Mouse (Mus musculus) olfactory bulb, adult 2 months (tissue): ENCODE measurements around the gene Cacng8.

Experiments used
- CTCF ChIP-seq: fragments of 200-500 bp; IDR thresholded peaks from 2 replicates; pipeline ENCODE4 v1.5.1; 2012; ENCODE audit warnings: low read depth, mild to moderate bottlenecking, low read length, moderate library complexity; ENCODE audit not compliant: insufficient read depth
- POLR2A ChIP-seq: fragments of 200-500 bp; IDR thresholded peaks from 2 replicates; pipeline ENCODE4 v1.6.1; 2012; ENCODE audit warnings: mild to moderate bottlenecking, low read depth, low read length, moderate library complexity; ENCODE audit not compliant: insufficient read depth

DNA sequence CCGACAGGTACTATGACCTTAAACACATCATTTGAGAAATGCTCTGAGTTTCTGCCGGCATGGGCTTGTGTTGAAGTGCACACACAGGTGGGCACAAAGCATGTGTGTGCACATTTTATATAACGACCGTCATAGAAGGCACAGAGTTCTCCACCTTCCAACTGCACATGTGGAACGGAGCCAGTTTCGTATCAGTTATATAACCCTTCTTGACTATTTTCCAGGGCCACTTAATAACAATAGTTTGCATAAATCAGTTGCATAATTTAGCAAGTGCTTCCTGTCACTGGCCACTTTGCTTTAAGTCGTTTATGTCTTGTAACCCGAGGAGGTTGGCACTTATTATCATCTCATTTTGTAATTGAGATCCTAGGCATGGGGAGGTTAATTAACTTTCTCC is 16.7 kb upstream of the Cacng8 start:
- TF ChIP-seq CTCF (no peak), POLR2A (no peak)
